Mouse (Mus musculus): Measurements from ENCODE around the gene Ddx10.
A peak's percentile ranks its signal among the peaks of the same experiment; 100 is the strongest.
"Not testable (repeated sequence)": the region's sequence is repeated elsewhere in the genome, so short reads cannot be mapped to it uniquely, and the experiment has no call there.

The Ddx10 gene

GRCm38 (mm10) chr9:53173258-53173657 lies 74.6 kb downstream of the Ddx10 start:
- no peak for DNase-seq (ENCODE audit: extremely low read depth, insufficient read length, low spot score)

- peak; percentile 34 for DNase-seq (ENCODE audit: extremely low read depth, insufficient read length, low spot score)
Measured at GRCm38 (mm10) chr9:53144266-53144665, 103.6 kb downstream of the Ddx10 start.

- no peak for DNase-seq (ENCODE audit: extremely low read depth, insufficient read length, low spot score)
Measured at GRCm38 (mm10) chr9:53143508-53143907, 104.3 kb downstream of the Ddx10 start.

- DNase-seq (ENCODE audit: extremely low read depth, insufficient read length, low spot score), result not testable (repeated sequence)
Measured at GRCm38 (mm10) chr9:53142424-53142823, 105.4 kb downstream of the Ddx10 start.

DNA sequence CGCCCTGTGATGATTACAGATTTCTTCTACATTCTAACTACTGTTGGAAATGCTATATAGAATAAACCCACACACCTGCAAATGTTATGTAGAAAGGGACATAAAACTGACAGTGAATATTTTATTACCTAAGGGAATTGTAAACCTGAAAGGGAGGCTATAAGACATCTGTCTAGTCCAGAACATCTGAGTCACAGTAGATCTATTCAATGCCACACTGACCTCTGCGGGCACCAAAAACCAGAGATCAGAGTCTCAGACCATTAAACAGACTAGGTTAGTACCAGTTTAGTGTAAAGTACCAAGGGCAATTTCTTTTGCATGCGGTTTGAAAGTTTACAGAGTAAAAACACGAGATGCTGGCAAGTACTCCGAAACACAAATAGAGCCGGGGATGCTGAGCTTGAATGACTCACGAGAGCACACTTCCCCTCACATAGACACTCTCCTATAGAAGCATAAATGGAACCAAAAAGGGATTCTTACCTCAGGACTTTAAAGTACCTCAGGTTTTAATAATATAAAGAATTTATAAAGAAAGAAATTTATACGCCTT lies 107.2 kb downstream of the Ddx10 start:
- no peak for DNase-seq (ENCODE audit: extremely low read depth, insufficient read length, low spot score)

DNA sequence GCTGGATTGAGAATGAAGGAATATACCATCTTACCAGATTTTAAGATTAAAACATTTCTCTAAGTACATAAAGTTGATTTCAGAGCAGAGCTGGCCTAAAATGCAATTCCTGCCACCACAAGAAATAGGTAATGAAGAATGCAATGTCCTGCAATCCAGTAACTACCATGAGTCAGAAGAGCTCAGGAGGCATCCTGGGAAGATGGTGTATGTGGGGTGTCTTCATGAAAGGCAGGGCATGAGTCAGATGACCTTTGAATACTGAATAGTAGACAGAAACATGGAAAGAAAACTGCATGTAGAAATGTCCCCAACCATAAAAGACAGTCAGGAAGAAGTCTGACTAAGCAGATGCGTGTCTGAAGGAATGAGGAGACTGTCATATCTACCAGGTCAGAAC lies 115.0 kb downstream of the Ddx10 start:
- DNase-seq (ENCODE audit: extremely low read depth, insufficient read length, low spot score), result no peak

DNA sequence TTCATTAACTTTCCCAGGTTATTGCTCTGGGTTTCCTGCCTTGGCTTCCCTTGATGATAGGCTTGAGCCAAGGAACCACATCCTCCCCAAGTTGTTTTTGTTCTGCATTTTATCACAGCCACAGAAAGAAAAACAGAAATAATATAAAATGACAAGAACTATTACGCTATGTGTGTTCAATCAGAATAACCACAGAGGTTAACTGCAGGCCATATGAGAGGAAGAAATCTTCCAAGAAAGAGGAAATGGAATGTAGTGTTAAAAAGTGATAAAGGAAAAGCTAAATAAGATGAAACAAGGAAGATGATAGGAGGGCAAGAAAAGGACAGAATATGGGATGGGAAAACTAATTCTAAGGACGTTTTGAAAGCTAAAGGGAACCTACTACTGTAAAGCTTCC lies 117.4 kb downstream of the Ddx10 start:
- DNase-seq (ENCODE audit: extremely low read depth, insufficient read length, low spot score), result no peak

- peak; percentile 8 for DNase-seq (ENCODE audit: extremely low read depth, insufficient read length, low spot score)
Measured at GRCm38 (mm10) chr9:53101103-53101502, 146.8 kb downstream of the Ddx10 start.

DNA sequence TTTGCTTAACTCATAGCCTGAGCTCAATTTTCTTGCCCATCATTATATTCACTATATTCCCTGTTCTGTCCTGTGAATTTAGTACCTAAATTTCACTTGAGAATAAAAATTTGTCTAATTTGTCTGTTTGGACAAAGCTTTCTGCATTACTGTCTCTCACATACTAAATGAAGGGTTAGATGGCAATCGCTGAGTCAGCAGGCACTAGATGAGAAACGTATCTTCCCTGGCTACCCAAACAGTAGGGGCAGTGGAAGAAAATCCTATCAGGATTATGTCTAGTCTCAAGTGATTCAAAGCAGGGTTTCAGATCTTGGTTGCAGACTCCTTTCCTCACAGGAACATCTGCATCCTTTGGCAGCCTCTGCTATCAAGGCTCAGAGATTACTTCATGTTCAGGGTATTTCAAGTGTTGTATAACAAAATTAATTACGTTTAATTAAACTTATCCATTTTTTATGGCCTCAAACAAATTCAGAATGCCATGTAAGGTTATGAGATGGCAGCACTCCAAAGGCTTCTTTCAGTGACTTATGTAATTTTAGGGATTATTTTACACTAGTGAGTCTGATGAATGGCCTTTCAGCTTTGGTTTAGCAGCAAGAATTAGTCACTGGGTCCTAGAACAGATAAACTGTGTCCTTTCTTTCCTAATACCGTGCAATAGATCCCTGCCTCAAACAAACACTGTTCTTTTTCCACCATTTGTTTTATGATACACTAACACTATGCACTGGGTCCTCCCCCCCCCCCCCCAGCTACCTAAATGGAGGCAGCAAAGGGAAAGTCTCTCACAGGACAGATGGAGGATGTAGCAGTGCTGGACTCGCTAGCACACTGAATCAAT lies 152.3 kb downstream of the Ddx10 start:
- DNase-seq (ENCODE audit: extremely low read depth, insufficient read length, low spot score), result no peak

GRCm38 (mm10) chr9:53094536-53094935 lies 153.3 kb downstream of the Ddx10 start:
- no peak for DNase-seq (ENCODE audit: extremely low read depth, insufficient read length, low spot score)

DNA sequence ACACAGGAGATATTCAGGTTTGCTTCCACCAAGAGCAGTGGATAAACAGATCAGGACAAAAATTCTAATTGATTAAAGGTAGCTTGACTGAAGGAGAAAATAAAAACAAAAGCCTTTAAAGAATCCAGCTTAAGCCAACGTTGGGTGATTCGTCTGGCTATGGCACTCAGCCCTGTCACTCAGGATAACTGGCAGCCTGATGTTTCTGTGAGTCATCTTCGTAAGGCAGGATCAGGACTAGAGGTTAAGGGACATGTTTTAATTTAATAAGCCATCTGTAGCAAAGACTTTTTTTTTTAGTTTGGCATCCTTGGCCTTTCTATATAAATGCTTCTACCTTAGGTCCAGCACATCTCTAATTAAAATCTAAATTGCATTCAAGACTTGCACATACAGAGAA lies 170.2 kb downstream of the Ddx10 start:
- peak; percentile 10 for DNase-seq (ENCODE audit: extremely low read depth, insufficient read length, low spot score)

- DNase-seq (ENCODE audit: extremely low read depth, insufficient read length, low spot score), result no peak
Measured at GRCm38 (mm10) chr9:53075931-53076330, 171.9 kb downstream of the Ddx10 start.

DNA sequence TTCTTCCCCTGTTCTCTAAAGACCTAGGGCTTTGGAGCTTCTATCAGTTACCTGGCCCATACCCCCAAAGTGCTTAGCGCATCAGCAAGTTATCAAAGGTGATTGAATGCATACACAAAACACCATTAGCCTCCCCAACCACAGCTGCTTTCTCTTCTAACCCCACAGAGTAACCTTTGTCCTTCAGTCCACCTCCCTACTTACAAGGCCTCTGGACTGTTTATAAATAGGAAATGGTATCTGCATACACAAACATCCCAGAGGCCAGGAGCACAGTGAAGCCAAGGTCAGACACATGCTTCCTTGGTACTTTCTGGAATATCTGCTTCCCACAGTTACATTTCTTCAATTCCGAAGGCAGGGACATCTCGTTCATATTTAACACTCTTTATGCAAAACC lies 173.4 kb downstream of the Ddx10 start:
- DNase-seq (ENCODE audit: extremely low read depth, insufficient read length, low spot score), result no peak

DNA sequence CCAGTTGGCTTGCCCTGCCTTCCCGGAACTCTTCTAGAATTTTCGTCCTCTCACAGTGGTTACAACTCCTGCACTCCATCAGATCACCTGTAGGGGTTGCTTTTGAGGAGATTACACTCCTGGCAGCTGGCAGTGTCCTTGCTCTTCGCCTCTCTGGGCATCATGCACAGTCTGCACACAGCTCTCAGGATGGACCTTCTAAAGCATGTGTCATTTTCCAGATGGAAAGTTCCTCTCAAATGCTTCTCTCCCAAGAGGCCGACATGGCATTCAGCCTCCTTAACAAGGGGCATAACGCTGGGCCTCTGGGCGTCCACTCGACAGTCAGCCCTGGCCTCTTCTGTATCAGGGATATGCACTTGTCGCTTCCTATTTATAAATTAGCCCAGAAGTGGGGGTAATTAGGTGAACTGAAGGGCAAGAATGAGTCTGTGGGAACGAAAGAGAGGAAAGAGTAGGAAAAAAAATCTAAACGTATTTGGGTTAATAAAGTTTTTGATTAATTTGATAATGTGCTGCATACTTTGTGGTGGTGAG lies 174.2 kb downstream of the Ddx10 start:
- DNase-seq (ENCODE audit: extremely low read depth, insufficient read length, low spot score), result no peak

- no peak for DNase-seq (ENCODE audit: extremely low read depth, insufficient read length, low spot score)
Measured at GRCm38 (mm10) chr9:53072088-53072487, 175.8 kb downstream of the Ddx10 start.

GRCm38 (mm10) chr9:53070875-53071524 lies 176.9 kb downstream of the Ddx10 start:
- DNase-seq (ENCODE audit: extremely low read depth, insufficient read length, low spot score), result no peak

DNA sequence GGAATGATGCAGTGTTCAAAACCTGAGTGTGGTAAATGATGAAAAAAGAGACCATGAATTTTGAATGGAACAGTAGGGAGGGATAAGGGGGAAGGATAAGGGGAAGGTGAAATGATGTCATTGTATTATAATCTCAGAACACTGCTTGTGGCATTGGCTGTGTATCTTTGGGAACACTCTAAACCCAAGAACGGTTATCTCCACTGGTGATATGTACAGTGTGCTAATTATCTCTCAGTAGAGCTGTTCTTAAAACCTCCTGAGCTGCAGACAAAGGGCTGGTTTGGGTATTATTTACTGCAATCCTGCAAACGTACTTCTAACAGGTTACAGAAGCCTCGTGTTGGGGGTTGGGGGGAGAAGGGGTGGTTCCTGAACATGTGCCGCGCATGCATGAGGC lies 179.7 kb downstream of the Ddx10 start:
- no peak for DNase-seq (ENCODE audit: extremely low read depth, insufficient read length, low spot score)

DNA sequence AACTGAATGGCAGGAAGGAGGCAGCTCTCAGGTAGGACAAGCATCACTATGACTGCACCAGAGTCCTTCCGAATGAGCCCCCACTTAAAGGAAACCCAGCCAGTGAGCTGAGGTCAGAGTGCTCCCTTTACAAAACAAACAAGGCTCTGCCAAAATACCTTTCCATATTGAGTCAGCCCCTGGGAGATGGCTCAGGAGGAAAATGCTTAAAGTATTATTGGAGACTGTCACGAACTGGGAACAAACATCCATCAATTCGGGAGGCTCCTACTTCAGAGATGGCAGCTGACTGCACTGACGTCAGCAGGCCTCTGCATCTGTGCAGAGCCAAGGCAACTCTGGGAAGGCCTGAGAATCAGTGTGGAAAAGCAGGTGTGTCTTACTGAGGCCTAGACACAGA lies 181.4 kb downstream of the Ddx10 start:
- no peak for DNase-seq (ENCODE audit: extremely low read depth, insufficient read length, low spot score)

GRCm38 (mm10) chr9:53065028-53065427 lies 182.8 kb downstream of the Ddx10 start:
- DNase-seq (ENCODE audit: extremely low read depth, insufficient read length, low spot score), result no peak

DNA sequence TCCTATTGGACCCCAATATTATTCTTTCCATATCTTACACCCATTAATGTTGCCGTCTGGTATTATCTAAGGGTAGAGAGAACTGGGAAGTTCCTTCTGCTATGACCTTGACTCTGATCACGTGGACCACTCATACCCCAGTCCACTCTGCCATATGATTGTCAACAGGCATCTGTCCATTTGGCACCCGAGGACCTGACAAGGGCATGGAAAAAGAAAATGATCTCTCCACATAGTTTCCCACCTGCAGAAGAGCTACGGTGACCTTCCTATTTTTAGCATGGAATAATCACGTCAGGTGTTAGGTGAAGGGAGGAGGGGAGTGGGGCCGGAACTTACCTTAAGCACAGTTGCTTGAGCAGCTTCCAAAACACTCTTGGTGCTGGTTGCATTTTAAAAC lies 183.3 kb downstream of the Ddx10 start:
- no peak for DNase-seq (ENCODE audit: extremely low read depth, insufficient read length, low spot score)

DNA sequence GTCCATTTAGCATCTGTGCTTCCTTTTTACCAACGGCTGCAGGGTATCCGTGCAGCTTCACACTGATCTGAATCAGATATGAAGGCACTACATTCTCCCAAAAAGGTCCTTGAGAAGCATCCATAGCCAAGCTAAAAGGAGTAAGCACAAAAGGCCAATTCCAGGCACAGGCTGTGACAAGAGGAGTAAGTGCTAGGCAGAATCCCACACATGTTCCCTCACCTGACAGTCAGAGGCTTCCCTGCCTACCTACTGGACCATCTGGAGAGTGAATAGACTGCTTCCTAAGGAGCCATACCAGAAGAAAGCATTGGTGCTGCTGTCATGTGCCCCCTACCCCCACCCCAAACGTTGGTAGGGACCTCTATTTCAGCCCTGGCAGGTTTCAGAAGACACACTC lies 192.5 kb downstream of the Ddx10 start:
- DNase-seq (ENCODE audit: extremely low read depth, insufficient read length, low spot score), result no peak

Measured in 3134 (cell line).